Mouse (Mus musculus) hindbrain, embryonic 14.5 days (tissue): ENCODE results near the gene Gm42742. TPM values are rescaled to one million over a fixed set of nuclear protein-coding genes. Genes with fewer than 3 reads are reported as not detected.

Source experiments
- ATAC-seq: fragments of 200-750 bp; cut with Nextera tagmentation; 2 replicates; pipeline ENCODE4 v1.8.0; 2017; ENCODE audit warnings: moderate number of reproducible peaks, mild to moderate bottlenecking, moderate TSS enrichment, moderate library complexity; ENCODE audit not compliant: low FRiP score
- DNase-seq: peaks from one replicate; pipeline ENCODE4 v3.0.0-alpha.2; 2015; ENCODE audit warnings: low spot score
- H3K27ac ChIP-seq: fragments of 300-500 bp; sonication (generic); 2 replicates; pipeline ENCODE4 v1.5.1; 2014; ENCODE audit warnings: mild to moderate bottlenecking, moderate library complexity
- H3K27me3 ChIP-seq: fragments of 300-500 bp; sonication (generic); 2 replicates; pipeline ENCODE4 v1.6.1; 2014; ENCODE audit warnings: mild to moderate bottlenecking, low read length, mixed read lengths; ENCODE audit not compliant: control insufficient read depth, insufficient read depth
- H3K36me3 ChIP-seq: fragments of 300-500 bp; sonication (generic); replicated peaks from 2 replicates; pipeline ENCODE4 v1.6.1; 2014; ENCODE audit not compliant: control insufficient read depth, insufficient read depth
- H3K4me1 ChIP-seq: fragments of 300-500 bp; sonication (generic); replicated peaks from 2 replicates; pipeline ENCODE4 v1.6.1; 2014; ENCODE audit warnings: antibody characterized with exemption, low read length, mixed read lengths; ENCODE audit not compliant: control insufficient read depth, insufficient read depth
- H3K4me2 ChIP-seq: fragments of 300-500 bp; sonication (generic); replicated peaks from 2 replicates; pipeline ENCODE4 v1.6.1; 2014; ENCODE audit warnings: mild to moderate bottlenecking, moderate library complexity
- H3K4me3 ChIP-seq: fragments of 300-500 bp; sonication (generic); replicated peaks from 2 replicates; pipeline ENCODE4 v1.5.1; 2014; ENCODE audit warnings: mild to moderate bottlenecking, low read length
- H3K9ac ChIP-seq: fragments of 300-500 bp; sonication (generic); 2 replicates; pipeline ENCODE4 v1.6.1; 2014
- H3K9me3 ChIP-seq: fragments of 300-500 bp; sonication (generic); 2 replicates; pipeline ENCODE4 v1.6.1; 2016; ENCODE audit warnings: low read length; ENCODE audit not compliant: control insufficient read depth
- WGBS: fragments of 180-500 bp; shearing (Covaris S2); extraction: QIAGEN DNeasy Blood & Tissue Kit; methylation state at CpG from one replicate; pipeline ENCODE4 v1.1.7; 2014; 5-methylcytosine and 5-hydroxymethylcytosine counted together
- polyA plus RNA-seq: library from polyadenylated mRNA; unstranded; fragments of >200 nt; fragmentation: Nextera tagmentation; extraction: Ambion mirVana; gene quantifications from 2 replicates; pipeline ENCODE4 v1.2.1, GENCODE M21; 2014

Gm42742 gene
- 51.9 and 52.3 TPM in 2 replicates for polyA plus RNA-seq

DNA sequence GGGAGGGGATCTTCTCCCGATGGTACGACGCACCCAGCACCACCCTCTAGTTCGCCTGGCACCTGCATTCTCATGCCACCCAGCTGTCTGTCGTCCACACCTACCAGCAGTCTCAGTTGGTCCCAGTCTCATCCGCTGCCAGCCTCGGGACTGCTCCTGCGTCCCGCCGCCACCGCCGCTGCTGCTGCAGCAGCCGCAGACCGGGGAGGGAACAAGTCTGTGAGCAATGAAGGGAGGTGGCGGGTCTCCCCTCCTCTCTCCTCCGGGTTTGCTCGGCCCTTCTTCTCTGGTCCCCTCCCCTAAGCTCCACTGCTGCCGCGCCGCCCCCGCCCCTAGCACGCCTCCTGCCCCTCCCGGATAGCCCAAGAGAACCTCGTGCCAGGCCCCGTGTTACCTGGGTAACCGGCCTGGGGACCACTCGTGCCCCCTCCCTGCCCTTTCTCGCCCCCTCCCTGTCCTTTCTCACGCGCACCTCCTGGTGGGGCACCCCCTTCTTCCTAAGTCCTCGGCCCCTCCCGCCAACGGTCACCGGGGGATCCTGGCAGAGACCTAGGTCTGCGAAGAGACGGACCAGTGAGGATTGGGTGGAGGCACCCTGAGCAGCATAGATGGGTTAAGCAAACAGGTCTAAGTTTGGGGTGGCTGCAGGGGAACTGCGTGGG, at the start of gene Gm42742, which contains the start of gene Prrt2:
Gene Gm42742 (minus strand): TSS at position 197 of the 662 bp plus-strand sequence.
Gene Prrt2 (minus strand): TSS at position 311 of the 662 bp plus-strand sequence.
- peak within 1 kb of the TSS; percentile 84 for H3K4me2 ChIP-seq
- 2% methylated on average over 33 of the region's 37 CpGs for whole genome bisulfite sequencing
- no peaks in the 10 kb centered on the region for H3K27me3 ChIP-seq
- no peak for ATAC-seq
- H3K36me3 ChIP-seq = peaks cover 32% of the 10 kb centered on the region
- peak; percentile 46 for DNase-seq
- H3K9me3 ChIP-seq = no peaks in the 10 kb centered on the region
- peak within 1 kb of the TSS; percentile 51 for H3K4me3 ChIP-seq
- H3K9ac ChIP-seq = peak within 1 kb of the TSS; percentile 82
- peak within 1 kb of the TSS; percentile 81 for H3K27ac ChIP-seq
- H3K4me1 ChIP-seq = peaks cover 53% of the 10 kb centered on the region

DNA sequence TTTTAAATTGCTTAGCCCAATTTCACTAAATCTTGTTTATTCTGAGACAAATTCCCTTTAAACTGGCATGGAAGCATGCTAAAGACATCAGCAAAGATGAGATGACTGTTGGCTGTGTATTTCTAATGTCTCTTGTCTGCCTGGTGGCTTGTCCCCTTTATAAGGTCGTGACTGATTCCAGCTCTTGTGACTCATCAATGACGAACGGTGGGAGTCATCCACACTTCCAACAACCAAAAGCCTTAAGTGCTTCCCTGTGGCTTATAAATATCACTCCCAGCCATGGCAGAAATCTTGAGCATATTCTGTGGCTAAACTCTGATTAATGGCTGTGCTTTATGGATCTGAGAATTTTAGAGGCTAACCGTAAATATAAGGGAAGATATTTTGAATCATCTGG, 45.4 kb upstream of the Gm42742 start:
- 82% methylated on average over 4 of the region's 4 CpGs for WGBS
- ATAC-seq = no peak
- H3K9ac ChIP-seq = no peak overlapping the region
- H3K4me1 ChIP-seq = no peaks in the 10 kb centered on the region
- H3K27ac ChIP-seq = no peak overlapping the region
- no peaks in the 10 kb centered on the region for H3K36me3 ChIP-seq
- DNase-seq = no peak
- no peak overlapping the region for H3K4me3 ChIP-seq
- no peak overlapping the region for H3K4me2 ChIP-seq
- H3K9me3 ChIP-seq = no peaks in the 10 kb centered on the region
- H3K27me3 ChIP-seq = no peaks in the 10 kb centered on the region

DNA sequence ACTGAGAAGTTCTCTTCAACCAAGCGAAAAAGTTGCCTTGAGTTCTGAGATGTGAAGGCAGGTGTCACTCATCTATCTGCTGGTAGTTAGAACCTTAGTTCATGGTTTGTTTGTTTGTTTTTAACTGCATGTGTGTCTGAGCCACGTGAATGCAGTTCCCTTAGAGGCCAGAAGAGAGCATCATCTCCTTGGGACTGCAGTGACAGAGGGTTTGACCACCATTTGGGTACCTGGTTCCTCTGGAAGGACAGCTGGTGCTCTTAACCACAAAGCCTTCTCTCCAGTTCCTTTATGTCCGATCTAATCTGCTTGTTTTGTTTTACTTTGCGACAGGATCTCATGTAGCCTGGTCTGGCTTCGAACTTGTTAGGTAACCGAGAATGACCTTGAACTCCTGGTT, 44.6 kb upstream of the Gm42742 start:
- no peak overlapping the region for H3K4me2 ChIP-seq
- no peak for ATAC-seq
- 89% methylated on average over 6 of the region's 6 CpGs for WGBS
- no peak for DNase-seq
- no peaks in the 10 kb centered on the region for H3K9me3 ChIP-seq
- no peak overlapping the region for H3K4me3 ChIP-seq
- H3K36me3 ChIP-seq = no peaks in the 10 kb centered on the region
- no peak overlapping the region for H3K27ac ChIP-seq
- H3K4me1 ChIP-seq = no peaks in the 10 kb centered on the region
- no peaks in the 10 kb centered on the region for H3K27me3 ChIP-seq
- no peak overlapping the region for H3K9ac ChIP-seq

DNA sequence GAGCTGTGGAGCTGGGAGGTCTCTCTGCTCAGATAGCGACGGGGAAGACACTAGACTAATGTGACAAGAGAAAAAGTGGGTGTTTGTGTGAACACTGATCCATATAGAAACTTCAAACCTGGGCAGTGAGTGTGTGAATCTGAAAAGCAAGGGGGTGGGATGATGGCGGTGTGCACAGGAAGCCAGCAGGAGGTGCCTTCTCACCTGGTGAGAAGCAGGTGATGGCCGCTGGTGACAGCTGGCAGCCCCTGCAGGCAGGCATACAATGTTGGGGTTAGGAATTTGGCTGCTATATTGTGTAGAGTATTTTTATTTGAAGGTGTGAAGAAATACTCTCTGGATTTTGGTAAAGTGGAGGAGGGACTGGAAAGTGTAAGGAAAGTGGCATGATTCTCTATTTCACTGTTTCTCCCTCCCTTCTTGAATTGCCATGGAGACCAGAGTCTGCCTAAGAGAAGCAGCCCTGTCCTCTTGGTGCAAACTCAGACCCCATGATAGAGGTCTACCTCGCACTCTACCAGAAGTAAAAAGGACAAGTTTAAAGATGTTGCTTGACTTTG, 34.2 kb upstream of the Gm42742 start:
- no peak overlapping the region for H3K9ac ChIP-seq
- no peaks in the 10 kb centered on the region for H3K27me3 ChIP-seq
- no peak overlapping the region for H3K4me2 ChIP-seq
- no peaks in the 10 kb centered on the region for H3K4me1 ChIP-seq
- H3K36me3 ChIP-seq = no peaks in the 10 kb centered on the region
- ATAC-seq (no peak), DNase-seq (no peak)
- WGBS = 72% methylated on average over 5 of the region's 5 CpGs
- no peak overlapping the region for H3K27ac ChIP-seq
- no peaks in the 10 kb centered on the region for H3K9me3 ChIP-seq
- no peak overlapping the region for H3K4me3 ChIP-seq

DNA sequence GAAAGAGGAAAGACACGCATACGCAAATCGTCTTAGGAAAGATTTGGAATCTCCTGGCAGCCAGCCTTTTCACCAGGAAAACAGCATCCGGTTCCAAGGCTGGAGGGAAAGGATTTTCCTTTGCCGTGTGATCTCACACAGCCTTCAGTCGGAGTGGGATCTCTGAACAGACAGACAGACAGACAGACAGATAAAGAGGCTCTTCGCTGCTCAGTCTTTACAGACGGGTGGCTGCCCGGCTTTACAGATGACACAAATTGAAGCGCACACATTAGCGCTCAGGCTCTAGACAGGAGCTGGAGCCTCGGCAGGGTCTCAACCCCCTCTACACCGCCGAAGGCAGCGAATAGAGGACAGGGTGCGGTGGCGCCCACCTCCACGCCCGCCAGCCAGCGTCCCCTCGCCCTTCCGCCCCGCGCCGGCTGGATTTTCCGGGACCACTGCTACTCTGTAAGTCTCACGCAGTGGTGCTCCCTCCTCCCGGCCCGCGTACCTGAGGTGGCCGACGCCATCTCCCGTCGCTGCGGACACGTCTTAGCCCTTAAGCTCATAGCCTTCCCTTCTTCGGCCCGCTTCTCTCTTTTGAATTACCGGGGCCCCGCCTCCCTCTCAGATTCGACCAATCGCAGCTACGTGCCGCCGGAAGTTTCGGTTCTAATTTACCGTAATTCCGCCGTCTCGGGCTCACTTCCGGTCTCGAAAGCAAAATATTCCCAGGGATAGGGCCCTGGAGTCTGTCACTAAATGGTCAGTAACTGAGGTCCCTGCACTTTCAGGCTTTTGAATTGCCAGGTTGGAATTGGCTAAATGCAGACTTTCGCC, 21.2 kb upstream of the Gm42742 start, which contains the start of gene Kif22:
Gene Kif22 (minus strand): TSS at position 621 of the 822 bp plus-strand sequence.
- H3K4me2 ChIP-seq = peak within 1 kb of the TSS; percentile 92
- H3K36me3 ChIP-seq = no peaks in the 10 kb centered on the region
- peak within 1 kb of the TSS; percentile 67 for H3K9ac ChIP-seq
- peak within 1 kb of the TSS; percentile 77 for H3K27ac ChIP-seq
- no peaks in the 10 kb centered on the region for H3K9me3 ChIP-seq
- under 1% methylated on average over 52 of the region's 53 CpGs for WGBS
- H3K4me1 ChIP-seq = peaks cover 10% of the 10 kb centered on the region; the same call in 1 of the 2 replicates
- peak within 1 kb of the TSS; percentile 68 for H3K4me3 ChIP-seq
- ATAC-seq (peak; percentile 84), DNase-seq (peak; percentile 92)
- no peaks in the 10 kb centered on the region for H3K27me3 ChIP-seq

DNA sequence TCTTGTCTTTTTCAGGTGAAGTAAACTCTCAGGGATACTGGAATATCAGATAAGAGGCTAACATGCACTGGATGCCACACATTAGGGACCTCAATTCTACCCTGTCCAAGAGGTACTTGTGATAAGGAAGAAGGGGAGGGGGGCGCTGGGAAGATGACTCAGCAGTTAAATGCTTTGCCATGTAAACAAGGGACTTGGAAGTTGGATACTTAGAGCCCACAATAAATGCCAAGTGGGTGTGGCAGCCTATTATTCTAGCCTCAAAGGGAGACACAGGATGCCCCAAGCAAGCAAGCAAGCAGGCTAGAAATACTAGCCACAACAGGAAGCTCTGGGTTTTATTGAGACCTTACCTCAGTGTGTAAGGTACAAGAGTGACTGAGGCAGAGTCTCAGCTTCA, 10.3 kb upstream of the Gm42742 start:
- Histone ChIP-seq H3K36me3 (0 out of 2 replicates have a peak, but pooled peaks cover 10% of the 10 kb centered on the region), H3K4me1 (peaks cover 7% of the 10 kb centered on the region), H3K4me2 (no peak overlapping the region), H3K27ac (no peak overlapping the region), H3K27me3 (no peaks in the 10 kb centered on the region), H3K9me3 (no peaks in the 10 kb centered on the region), H3K9ac (no peak overlapping the region), H3K4me3 (no peak overlapping the region)
- ATAC-seq (no peak), DNase-seq (no peak)
- 86% methylated on average over 1 of the region's 1 CpGs for WGBS

DNA sequence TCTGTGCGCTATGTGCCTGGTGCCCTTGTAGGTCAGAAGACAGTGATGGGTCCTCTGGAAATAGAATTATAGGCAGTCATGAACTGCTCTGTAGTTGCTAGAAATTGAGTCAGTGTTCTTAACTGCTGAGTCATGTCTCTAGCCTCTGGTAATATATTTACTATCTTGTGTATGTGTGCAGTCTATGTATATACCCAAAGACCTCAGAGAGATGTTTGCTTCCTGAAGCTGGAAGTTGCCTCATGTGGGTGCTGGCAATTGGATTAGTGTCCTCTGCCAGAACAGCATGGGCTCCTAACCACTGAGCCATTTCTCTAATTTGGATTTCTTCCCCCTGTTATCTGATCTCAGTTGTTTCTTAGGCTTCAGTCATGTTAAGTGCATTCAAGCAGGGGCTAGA, 9.3 kb upstream of the Gm42742 start:
- DNase-seq (no peak), ATAC-seq (no peak)
- H3K36me3 ChIP-seq = 0 out of 2 replicates have a peak, but pooled peaks cover 10% of the 10 kb centered on the region
- no peak overlapping the region for H3K4me3 ChIP-seq
- no peaks in the 10 kb centered on the region for H3K9me3 ChIP-seq
- H3K4me1 ChIP-seq = peaks cover 7% of the 10 kb centered on the region
- no peaks in the 10 kb centered on the region for H3K27me3 ChIP-seq
- WGBS = 100% methylated on average over 1 of the region's 1 CpGs
- H3K4me2 ChIP-seq = no peak overlapping the region
- no peak overlapping the region for H3K9ac ChIP-seq
- H3K27ac ChIP-seq = no peak overlapping the region

DNA sequence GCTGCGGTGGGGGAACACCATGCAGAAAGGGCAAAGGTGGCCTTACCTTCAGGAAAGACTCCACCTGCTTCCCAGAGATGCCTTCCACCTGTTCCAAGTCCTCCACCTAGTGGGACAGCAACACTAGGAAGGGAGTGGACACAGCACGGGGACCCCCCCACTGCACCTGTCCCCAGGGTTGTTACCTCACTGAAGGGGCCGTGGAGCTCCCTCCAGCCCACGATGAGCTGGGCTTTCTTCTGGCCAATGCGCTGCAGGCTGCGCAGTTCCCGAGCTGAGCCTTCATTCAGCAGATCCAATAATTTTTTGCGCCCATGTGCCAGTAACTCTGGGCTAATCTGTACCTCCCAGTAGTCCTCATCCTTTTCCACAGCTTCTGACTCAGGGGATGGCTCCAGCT, 7.0 kb upstream of the Gm42742 start:
- peak; percentile 3; the same call in 1 of the 2 replicates for ATAC-seq
- H3K4me3 ChIP-seq = peak overlapping the region; percentile 92
- H3K27ac ChIP-seq = peak overlapping the region; percentile 100
- peak overlapping the region; percentile 90 for H3K4me2 ChIP-seq
- H3K9ac ChIP-seq = peak overlapping the region; percentile 63
- H3K27me3 ChIP-seq = no peaks in the 10 kb centered on the region
- 58% methylated on average over 8 of the region's 8 CpGs for WGBS
- H3K4me1 ChIP-seq = peaks cover 28% of the 10 kb centered on the region
- no peaks in the 10 kb centered on the region for H3K9me3 ChIP-seq
- no peak for DNase-seq
- H3K36me3 ChIP-seq = peaks cover 29% of the 10 kb centered on the region
